Mouse (Mus musculus) ES-E14 (cell line): ENCODE measurements around the gene Pakap.

Source experiments
- CHD2 ChIP-seq: IDR thresholded peaks from 2 replicates; pipeline ENCODE4 v1.6.1; 2014; ENCODE audit warnings: mild to moderate bottlenecking, low read depth, low read length, inconsistent platforms
- HCFC1 ChIP-seq: IDR thresholded peaks from 2 replicates; pipeline ENCODE4 v1.6.1; 2012; ENCODE audit warnings: low read length, inconsistent platforms, borderline replicate concordance; ENCODE audit not compliant: insufficient read depth
- MAFK ChIP-seq: IDR thresholded peaks from 2 replicates; pipeline ENCODE4 v1.6.1; 2014; ENCODE audit warnings: mild to moderate bottlenecking, low read depth, low read length, inconsistent platforms; ENCODE audit not compliant: insufficient read depth
- ZC3H11A ChIP-seq: IDR thresholded peaks from 2 replicates; pipeline ENCODE4 v1.6.1; 2012; ENCODE audit warnings: low read depth, mild to moderate bottlenecking, inconsistent platforms, low read length, borderline replicate concordance
- ZNF384 ChIP-seq: IDR thresholded peaks from 2 replicates; pipeline ENCODE4 v1.6.1; 2012; ENCODE audit warnings: low read depth, low read length, inconsistent platforms

DNA sequence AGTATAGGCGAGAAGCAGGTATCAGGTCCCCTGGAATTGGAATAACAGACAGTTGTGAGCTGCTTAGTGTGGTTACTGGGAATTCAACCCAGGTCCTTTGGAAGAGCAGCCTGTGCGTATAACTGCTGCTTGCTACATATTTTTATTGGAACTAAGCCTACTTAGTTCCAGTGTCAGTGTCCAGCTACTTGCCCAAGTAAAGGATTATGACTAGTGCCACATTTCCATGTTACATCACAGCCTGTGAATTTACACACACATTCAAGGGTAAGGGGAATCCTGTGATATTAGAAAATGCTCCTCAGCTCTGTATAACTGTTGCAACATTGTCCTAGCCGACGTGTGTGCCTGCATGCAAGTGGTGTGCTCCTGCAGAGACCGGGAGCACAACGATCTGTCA is 369.3 kb downstream of the Pakap start:
- TF ChIP-seq HCFC1 = no peak
- TF ChIP-seq ZNF384 = no peak
- TF ChIP-seq MAFK = no peak
- no peak for TF ChIP-seq CHD2
- TF ChIP-seq ZC3H11A = no peak
